Mouse (Mus musculus): ENCODE data around the gene Stpg4.

Gene Stpg4

DNA sequence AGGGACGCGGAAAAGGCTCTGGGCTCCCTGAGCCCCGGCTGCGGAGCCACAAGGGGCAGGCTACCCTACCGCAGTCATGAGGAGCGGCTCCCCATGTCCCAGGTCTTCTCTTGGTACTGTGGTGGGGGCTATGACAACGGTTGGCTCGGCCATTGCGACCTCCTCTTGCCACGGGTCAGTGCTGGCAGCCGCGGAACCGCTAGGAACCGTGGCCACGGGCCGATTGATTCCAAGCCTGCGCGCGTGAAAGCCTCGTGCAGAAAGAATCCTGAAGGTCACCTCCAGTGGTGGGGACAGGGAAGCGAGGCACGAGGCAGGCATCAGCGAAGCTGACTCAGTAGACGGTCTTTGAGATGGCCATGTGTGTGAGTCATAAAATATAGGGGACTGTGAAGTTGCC lies at the start of gene Stpg4:
Gene Stpg4, minus strand, starts transcription at position 231 of the 400 bp plus-strand sequence.
- in situ Hi-C loops (cut with MboI) = no loop called here

DNA sequence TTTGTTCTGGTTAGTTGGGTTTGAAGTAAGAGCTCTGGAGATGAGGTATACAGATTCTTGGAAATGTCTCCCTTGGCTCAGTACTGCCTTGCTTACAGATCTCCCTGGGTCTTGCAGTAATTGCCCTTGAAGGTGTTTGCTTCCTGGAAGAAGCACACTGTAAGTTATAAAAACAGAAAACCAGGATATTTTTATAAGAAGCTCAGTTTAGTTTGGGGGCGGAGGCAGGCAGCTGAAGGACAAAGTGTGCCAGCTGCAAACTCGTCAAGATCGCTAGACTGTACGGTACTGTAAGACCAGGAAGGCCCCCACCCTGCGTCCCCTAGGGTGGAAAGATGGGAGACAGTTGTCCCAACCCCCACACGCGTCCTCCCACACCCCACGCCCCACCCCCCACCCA lies 47.8 kb upstream of the Stpg4 start:
- in situ Hi-C loops (cut with MboI) = no loop called here

DNA sequence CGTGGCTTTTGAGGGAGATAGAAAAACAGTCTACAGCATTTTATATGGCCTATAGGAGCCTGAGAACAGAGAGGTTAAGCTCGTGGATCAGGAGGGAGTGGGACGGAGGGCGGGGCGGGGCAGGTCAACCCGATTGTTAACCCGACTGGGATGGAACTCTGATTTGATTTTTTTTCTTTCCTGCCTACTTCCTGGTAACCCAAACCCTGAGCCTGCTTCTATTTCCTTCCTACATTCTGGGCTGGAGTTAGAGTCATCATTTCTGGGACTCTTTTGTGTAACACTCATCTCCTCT lies 46.9 kb upstream of the Stpg4 start:
- in situ Hi-C loops (cut with MboI) = no loop called here

DNA sequence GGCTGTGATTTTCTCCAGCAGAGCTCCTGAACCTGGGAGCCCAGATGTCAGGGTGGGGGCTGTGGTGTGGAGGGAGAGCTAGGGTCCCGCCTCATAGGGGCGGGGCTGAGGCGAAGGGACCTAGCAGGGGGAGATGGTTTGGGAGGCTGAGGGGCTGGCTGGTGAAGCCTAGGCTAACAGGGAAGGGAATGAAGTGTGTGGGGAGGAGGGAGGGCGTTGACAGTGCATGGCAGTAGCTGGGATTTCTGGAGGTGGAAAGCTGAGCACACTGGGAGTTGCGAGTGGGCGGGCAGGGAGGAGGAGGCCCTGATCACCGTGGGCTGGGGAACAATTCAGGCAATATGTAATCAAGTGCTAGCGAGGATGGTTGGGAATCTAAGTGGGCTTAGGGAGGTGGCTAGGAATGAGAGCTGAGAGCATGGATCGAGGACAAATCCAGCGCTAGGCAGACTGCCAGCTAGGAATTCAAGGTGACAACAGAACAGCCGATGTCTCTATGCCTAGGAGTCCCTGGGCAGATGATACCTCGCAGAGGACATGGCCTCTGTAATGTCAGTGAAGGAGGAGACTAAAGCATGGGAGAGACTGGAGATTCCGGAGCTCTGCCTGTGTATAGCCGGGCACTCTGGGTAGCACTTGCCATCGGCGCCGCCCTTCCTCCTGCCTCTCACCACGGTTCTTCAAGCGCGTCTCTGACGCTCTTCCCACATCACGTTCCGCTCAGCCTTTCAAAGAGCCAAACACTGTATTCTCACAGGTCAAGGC lies 46.4 kb upstream of the Stpg4 start:
- in situ Hi-C loops (cut with MboI) = no loop called here

DNA sequence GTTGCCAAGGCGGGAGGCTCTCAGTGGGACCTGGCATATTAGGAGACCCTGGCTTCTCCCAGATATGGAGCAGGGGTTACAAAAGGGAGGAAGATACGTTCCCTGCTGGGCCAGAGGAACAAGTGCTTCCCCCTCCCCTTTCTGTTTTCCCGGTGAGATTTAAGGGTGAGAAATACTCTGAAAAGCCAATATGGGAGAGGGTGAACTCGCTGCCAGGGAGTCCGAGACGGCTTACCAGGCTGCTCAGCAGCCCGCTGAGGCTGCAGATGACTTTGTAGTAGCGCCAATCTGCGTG lies 45.8 kb upstream of the Stpg4 start:
- in situ Hi-C loops (cut with MboI) = no loop called here

DNA sequence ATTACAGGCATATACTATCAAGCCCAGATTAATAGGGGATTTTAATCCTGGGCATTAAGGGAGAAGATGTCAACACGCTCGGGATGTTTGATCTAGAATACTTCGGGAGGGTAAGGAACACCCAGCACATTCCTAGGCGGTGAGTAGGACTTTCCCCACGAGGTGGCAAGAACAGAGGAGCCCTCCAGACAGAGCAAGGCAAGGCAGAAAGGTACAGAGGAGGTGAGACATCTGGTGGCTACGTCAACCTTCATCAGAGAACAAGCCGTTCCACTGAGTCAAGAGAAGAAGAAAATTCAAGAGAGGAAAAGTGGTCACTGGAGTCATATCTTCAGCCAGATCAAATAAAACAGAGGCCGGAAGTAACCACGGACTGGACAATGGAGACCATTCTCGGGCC lies 45.3 kb upstream of the Stpg4 start:
- in situ Hi-C loops (cut with MboI) = no loop called here

DNA sequence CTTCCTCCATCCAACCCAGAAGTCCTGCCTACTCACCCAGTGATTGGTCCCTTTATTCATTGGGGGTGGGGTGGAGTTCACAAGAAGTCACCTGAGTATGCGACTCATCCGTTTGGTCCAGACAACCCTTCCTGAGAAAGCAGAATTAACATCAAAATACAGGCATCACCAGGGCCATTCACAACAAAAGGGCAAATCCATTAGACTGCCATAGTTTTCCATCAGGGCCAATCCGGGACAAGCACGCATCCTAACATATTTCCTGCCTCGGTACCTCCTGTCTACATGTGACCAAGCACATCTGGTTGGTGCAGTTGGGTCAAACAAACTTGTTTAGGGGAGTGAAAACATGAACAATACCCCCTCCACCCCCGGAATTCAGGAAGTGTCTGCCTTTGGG lies 44.1 kb upstream of the Stpg4 start:
- in situ Hi-C loops (cut with MboI) = no loop called here

DNA sequence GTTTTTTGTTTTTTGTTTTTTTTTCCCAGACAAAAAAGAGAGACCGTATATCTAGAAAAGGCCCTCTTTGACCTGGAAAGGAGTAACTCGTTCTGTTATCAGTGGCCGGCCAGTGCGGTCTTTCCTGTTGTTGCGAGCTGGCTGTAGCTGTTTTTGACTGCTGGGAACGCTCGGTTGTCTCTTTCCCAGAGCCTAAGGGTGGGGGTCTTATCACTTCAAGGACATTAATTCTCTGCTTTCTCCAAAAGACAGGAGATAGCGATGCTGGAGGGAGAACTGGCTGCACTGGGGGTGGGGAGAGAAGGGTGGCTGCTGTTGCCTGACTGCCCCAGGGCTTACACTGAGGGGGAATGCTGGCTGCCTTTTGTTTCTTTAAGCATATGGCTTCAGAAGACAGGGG lies 43.3 kb upstream of the Stpg4 start:
- in situ Hi-C loops (cut with MboI) = no loop called here

DNA sequence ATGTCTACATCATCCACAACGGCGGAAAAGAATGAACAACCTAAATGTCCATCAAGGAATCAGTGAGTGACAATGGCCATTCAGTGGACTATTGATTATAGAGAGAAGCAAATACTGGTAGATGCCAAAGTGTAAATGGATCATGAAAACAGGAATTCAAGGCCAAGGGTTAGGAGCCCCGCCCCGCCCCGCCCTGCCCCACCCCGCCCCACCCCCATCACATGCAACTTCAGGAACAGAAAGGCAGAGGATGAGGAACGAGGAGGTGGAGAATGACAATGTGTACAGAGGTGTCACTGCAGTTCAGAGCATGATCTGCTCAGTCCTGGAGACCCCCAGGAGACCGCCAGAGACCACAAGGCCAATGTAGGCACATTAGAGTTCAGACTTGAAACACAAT lies 42.7 kb upstream of the Stpg4 start:
- in situ Hi-C loops (cut with MboI) = no loop called here

DNA sequence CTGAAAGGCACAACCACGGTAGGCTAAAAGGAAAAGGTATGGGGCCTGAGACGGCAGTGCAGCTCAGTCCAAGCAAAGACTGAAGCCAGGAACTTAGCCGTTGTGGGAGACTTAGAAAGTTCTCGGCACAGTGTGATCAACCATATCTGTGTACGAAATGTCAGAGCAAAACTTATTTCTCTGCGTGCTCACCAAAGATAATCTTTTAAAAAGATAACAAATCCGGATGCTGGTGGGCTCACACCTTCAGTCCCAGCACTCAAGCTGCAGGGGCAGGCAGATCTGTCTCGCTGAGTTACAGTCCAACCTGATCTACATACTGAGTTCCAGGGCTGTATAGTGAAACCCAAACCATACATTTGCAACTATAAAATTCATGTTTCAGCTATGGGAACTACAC lies 41.9 kb upstream of the Stpg4 start:
- in situ Hi-C loops (cut with MboI) = no loop called here

DNA sequence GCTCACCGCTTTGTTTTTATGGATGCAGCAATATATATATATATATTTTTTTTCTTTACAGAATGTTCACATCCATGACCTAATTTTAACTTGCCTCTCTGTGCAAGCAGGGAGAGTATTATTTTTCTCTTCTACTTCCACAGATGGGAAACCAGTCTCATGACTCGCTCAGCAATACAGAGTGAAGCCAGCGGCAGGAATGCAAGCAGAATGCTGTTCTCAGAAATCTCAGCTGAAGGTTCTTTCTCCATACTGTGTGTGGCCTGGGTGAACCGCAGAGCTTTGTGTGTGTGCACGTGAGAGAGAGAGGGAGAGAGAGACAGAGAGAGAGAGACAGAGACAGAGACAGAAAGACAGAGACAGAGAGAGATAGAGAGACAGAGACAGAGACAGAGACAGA lies 41.1 kb upstream of the Stpg4 start:
- in situ Hi-C loops (cut with MboI) = no loop called here

DNA sequence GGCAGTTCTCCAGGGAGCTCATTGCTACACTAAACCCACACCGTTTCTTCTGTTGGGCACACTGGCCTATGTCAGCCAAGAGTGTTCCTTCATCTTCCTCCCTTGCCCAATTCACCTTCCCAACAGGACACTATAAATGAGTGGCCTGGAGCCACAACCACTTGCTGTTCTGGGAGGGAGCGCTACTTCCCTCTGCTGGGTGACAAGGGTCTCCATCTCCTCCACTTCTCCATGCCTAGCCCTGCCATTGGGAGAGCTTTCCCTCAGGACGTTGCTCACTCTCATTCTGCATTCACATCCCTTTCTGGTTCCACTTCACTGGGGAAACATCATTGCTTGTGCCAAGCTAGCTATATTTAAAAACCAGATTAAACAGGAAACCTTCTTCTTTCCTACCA lies 34.0 kb upstream of the Stpg4 start:
- in situ Hi-C loops (cut with MboI) = no loop called here

DNA sequence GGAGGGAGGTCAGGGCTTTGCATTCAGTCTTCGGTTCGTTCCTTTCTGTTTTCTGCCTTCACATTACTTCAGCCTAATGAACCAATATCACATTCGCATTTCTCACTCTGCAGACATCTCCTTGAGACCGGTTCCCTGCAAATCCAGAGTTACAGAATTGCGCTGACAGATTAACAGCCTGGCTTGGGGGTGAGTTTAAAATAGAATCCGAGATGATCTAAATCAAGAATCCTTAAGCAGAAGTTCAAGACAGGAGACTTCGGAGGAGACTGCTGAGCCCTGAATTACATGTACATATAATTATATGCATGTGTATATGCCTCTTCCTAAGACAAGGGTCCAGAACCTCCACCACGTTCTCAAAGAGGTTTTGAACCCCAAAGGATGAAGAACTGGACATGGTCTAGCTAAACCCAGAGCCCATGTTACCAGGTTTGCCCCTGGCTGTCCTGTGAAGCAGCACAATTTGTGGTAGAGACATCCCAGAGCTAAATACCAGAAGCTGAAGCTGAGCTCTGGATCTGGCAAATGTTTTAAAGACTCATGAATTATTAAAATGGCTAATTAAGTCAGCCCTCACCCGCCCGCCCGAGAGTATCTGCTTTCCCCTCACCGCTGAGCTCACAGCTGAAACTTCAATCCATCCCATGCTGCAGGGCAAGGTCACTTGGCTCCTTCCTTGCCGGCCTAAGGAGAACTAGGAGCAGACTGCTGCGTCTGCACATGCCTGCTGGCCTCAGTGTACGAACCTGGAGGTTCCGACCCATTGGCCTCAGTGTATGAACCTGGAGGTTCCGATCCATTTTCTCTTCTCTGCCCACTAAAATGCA lies 33.3 kb upstream of the Stpg4 start:
- in situ Hi-C loops (cut with MboI) = no loop called here

DNA sequence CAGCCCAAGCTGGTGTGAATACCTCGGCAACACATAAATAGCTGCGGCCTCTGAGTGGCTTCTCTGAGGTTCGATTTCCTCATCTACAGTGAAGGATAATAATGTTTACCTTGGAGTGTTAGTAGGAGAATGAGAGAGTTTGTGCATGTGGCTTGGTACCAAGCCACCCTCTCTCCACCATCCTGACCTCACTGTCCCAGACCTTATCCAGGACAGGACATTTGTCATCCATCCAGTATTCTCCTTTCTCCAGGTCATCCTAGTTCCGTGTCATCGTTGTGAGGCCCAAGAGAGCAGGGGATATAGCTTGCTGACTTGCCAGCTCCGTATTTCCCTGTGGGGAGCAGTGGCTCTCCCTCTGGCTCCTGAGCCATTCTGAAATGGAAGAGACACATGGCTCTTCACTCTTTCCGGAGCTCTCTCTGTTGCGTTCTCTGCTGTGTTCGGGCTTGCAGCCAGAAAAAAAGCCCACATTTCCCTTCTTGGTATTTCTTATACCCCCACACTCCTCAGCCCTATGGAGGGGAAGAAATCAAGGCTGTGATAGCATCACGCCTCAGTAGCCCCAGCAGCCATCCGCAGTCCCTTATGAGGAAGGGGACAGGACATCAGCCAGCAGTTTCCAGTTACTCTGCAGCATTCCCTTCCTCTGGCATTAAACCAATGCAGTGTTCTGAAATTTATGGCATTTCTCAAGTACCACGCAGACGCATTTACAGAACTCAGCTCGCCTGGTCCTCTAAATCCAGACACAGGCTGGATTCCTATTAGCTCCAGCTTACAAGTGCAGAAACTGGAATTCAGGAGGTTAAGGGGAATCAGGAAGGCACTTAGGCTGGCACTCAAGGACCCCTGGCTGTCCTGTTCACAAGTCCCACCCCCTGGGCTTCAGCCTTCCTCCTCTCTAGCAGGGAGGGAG lies 32.5 kb upstream of the Stpg4 start:
- in situ Hi-C loops (cut with MboI) = no loop called here

DNA sequence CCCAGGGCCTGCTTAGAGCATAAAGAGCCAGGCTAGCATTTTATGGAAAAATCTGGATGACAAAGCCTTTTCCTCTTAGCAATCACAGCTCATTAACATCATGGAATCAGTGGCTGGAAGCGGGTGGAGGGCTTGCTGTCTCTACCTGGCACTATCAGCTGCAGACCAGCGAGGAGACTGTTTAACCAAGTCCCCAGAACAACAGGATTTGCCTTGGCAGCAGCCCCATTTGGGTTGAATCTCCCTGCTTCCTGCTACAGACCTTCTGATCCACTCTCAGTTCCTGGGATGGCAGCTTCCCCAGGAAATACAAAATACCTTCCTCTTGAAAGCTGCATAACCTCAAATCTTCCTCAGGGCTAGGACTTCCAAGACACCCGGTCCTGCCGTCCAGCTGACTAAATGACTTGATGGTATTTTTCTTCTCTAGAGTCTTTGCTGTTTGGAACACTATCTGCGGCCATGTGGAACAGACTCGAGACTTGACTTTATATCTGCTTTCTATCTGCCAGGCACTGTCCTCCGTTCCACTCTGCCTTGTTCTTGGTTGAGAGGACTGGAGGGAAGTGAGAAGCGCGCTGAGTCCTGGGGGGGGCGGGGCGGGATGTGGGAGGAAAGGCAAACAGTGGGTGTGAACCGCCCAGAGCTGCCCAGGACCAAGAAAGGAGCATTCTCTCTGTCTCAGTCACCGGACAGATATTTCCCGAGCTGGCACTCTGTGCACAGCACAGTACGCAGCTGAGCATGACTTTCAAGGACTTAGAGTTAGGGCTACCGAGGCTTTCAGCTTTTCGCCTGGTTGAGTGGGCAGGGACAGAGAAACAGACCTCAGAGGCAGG lies 31.6 kb upstream of the Stpg4 start:
- in situ Hi-C loops (cut with MboI) = no loop called here

DNA sequence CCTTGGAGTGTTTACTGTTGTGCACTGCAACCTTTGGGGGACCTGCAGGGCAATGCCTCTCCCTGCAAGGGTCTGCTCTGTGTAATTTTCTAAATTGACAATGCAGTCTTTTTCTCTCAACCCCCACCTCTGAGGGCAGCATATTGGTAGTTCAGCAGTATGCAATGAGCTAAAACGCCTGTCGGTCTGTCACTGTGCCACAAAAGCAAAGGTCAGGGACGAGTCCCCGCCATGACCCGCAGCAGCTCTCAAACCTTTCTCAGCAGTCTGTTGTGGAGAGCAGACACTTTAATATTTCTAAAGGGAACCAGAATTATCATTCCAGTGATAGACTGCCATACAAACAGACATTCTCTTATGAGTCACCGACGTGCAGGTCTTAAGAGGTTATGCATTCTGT lies 30.4 kb upstream of the Stpg4 start:
- in situ Hi-C loops (cut with MboI) = no loop called here

DNA sequence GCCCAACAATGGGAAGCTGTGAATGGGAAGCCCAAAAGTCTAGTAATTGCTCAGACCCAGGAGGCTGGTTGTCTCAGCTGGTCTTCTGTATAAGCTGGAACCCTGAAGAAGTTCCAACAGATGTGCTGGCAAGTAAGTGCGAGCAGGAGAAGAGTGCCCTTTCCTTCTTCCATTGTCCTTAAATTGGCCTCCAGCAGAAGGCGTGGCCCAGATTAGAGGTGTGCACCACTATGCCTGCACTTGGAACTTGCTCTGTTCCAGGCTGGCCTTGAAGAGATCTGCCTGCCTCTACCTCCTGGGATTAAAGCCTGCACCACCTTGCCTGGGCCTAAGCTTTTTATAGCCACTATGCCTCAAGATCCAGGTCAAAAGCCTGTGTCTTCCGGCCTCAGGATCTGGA lies 26.6 kb upstream of the Stpg4 start:
- in situ Hi-C loops (cut with MboI) = no loop called here

DNA sequence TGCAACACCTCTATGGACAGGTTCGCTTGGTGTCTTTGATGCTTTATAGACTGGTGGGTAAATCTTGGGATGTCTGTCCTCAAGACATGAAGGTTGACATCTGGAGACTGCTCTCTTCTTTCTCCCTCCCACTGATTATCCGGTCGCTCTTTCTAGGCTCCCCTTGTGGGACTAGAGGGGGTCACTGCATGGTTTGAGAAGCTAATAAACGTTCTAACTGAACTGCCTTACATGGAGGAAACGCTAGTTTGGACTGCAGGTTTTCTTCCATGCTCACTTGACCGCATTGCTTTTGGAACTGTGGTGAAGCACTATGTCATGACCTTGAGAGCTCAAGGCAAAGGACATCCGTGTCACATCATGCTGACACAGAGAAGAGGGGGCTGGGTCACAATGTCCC lies 25.8 kb upstream of the Stpg4 start:
- in situ Hi-C loops (cut with MboI) = no loop called here

DNA sequence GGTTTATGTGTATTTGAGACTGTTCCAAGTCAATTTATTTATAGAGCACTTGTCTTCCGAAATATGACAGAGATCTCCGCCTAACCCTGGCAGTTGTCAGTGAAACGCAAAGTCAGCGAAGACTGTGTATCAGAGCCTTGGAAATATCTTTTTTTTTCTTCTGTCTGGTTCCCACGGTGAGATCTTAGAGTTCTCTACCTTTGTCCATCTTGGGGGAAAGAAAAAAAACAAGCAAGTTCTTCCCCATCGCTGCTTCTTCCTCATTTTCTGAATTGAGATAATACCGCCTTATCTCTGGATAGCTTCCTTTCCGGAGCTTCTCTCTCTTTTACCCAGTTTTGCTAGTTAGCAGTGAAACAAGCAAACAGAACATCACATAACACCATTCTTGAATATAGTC lies 21.3 kb upstream of the Stpg4 start:
- in situ Hi-C loops (cut with MboI) = no loop called here

DNA sequence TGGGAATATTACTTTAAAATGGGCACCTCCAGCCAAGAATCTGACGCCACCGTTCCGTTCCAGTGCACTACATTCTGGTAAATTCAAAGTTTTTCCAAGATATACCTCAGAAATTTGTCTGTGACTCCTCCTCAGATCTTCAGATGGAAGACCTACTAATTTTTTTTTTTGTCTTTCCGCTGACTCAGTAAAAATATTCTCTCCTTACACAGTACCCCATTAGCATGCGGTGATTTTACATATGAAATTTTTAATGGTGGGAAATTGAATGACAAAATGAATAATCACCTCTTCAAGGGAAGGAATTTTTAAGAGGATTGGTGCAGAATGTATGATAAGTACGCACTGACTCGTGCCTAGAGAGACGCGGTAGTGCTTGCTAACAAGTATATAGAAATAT lies 20.8 kb upstream of the Stpg4 start:
- in situ Hi-C loops (cut with MboI) = no loop called here

DNA sequence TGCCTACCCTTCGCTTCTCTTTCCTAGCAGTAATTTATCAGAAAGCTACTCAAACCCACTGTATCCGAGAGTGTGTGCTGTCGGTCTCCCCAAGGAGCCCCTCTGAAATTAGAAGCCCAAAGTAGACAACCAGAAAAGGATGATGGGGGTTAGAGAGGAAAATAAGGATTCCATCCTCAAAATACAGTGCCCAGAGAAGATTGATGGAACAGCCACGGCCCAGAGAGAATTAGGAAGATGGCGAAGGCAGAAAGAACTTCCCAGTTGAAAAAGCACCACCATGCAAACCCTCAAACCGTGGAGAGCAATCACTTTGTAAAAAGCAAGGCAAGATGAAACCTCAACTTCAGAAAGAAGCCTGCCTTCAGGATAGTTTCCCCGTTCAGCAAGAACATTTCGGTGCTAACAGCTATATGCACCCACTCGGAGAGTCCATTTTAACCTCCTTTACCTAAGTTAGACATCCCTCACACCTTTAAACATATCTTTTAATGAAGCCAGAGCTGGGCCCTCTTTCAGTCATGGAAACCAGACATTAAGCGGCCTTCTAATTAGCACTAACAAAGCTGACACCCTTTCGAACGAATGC lies 20.2 kb upstream of the Stpg4 start:
- in situ Hi-C loops (cut with MboI) = no loop called here
